Mouse (Mus musculus) telencephalon, adult 2 months (tissue): ENCODE results near the gene Nmral1.
A peak's percentile ranks its signal among the peaks of the same experiment; 100 is the strongest.
"Not testable (repeated sequence)": the region's sequence is repeated elsewhere in the genome, so short reads cannot be mapped to it uniquely, and the experiment has no call there.

Experiments used
- DNase-seq: peaks from one replicate; pipeline ENCODE4 v3.0.0-alpha.2; 2011; ENCODE audit warnings: low read depth, low spot score

Nmral1 gene

GRCm38 (mm10) chr16:4717866-4718265 is 1.3 kb downstream of the Nmral1 start:
- no peak for DNase-seq

- no peak for DNase-seq
These were observed 5.1 kb downstream of the Nmral1 start for GRCm38 (mm10) chr16:4713861-4714710.

- peak; percentile 58 for DNase-seq
These were observed 8.0 kb downstream of the Nmral1 start for GRCm38 (mm10) chr16:4711173-4711572.

- no peak for DNase-seq
These were observed 13.6 kb downstream of the Nmral1 start for GRCm38 (mm10) chr16:4705541-4705940.

GRCm38 (mm10) chr16:4702646-4703045 is 16.5 kb downstream of the Nmral1 start:
- no peak for DNase-seq

- no peak for DNase-seq
These were observed 17.9 kb downstream of the Nmral1 start for GRCm38 (mm10) chr16:4701211-4701610.

GRCm38 (mm10) chr16:4689371-4689770 is 29.8 kb downstream of the Nmral1 start:
- DNase-seq: not testable (repeated sequence)

- no peak for DNase-seq
These were observed 34.7 kb downstream of the Nmral1 start for GRCm38 (mm10) chr16:4684457-4684791.

- peak; percentile 93 for DNase-seq
These were observed 35.3 kb downstream of the Nmral1 start for GRCm38 (mm10) chr16:4683581-4684456.

- no peak for DNase-seq
These were observed 36.0 kb downstream of the Nmral1 start for GRCm38 (mm10) chr16:4683193-4683580.

- no peak for DNase-seq
These were observed 36.5 kb downstream of the Nmral1 start for GRCm38 (mm10) chr16:4682628-4683179.

- not testable (repeated sequence) for DNase-seq
These were observed 38.2 kb downstream of the Nmral1 start for GRCm38 (mm10) chr16:4680922-4681455.

GRCm38 (mm10) chr16:4679121-4680018 is 39.8 kb downstream of the Nmral1 start, which contains the start of gene Coro7:
Gene Coro7 (minus strand): TSS chr16:4679777.
- DNase-seq: peak; percentile 89

- no peak for DNase-seq
These were observed 41.1 kb downstream of the Nmral1 start for GRCm38 (mm10) chr16:4678080-4678479.

GRCm38 (mm10) chr16:4676836-4677235 is 42.3 kb downstream of the Nmral1 start:
- no peak for DNase-seq

- DNase-seq: no peak
These were observed 45.1 kb downstream of the Nmral1 start for GRCm38 (mm10) chr16:4674091-4674490.

GRCm38 (mm10) chr16:4670317-4670716 is 48.8 kb downstream of the Nmral1 start:
- DNase-seq: no peak

- DNase-seq: peak; percentile 63
These were observed 51.9 kb downstream of the Nmral1 start for GRCm38 (mm10) chr16:4667190-4667808.

- DNase-seq: no peak
These were observed 53.4 kb downstream of the Nmral1 start for GRCm38 (mm10) chr16:4665726-4666125.

- no peak for DNase-seq
These were observed 55.4 kb downstream of the Nmral1 start for GRCm38 (mm10) chr16:4663806-4664205.
